Mouse (Mus musculus) left cerebral cortex, adult 9 months (tissue): Measurements from ENCODE around the gene Evx2.

ENCODE experiments used
- DNase-seq, 2 experiments: peaks; one replicate each; pipeline ENCODE4 v3.0.0; 2022; ENCODE audit warnings: low spot score in 2 of 2

Evx2 gene

GRCm38 (mm10) chr2:74667191-74667841 is 8.0 kb upstream of the Evx2 start:
- DNase-seq = no peak

DNA sequence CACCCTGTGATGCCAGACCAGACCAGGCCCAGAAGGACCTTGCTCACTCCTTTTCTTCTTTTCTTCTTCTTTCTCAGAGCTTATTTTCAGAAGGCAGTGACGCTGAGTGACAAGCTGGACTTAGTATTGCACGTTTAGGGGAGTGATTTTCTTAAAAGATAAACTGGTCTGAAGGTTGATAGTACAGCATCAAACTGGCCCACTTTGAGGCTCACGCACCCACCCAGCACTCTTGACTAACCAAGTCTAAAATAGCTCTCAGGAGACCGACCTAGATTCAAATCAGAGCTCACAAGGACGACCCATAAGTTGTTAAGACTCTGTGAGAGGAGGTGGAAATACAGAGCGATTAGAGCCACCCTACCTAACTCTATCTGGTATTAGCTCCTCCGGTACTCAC is 7.1 kb upstream of the Evx2 start:
- DNase-seq = no peak

DNA sequence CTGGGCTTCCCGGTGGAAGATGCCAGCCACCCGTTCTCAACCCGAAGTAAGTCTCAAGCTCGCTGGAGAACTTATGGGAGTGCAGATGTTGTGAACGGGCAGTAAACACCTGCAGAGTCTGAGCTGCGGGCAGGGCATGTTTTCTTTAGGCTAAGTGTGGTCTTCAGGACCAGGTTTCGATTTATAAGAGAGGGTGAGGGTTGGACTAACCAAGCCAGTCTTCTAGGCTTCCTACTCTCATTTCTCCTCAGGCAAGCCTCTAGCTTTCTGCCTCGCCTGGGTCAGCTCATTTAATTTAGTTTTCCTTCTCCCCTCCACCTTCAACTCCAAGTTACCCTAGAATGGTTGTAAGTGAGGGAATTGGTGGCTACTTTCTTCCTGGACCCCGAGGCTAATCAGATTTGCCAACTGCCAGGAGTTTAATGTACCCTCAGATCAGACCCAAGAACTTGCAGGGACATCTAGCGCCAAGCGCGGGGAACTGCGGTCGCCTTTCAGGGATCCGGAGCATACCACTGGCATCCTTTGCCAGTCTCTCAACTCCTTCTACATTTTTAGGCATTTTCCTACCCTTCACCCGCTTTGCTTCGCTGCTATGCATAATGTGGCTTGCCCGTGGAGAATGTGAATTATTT is 4.1 kb upstream of the Evx2 start:
- peak in 1 of 2 experiments; percentile 65 for DNase-seq

DNA sequence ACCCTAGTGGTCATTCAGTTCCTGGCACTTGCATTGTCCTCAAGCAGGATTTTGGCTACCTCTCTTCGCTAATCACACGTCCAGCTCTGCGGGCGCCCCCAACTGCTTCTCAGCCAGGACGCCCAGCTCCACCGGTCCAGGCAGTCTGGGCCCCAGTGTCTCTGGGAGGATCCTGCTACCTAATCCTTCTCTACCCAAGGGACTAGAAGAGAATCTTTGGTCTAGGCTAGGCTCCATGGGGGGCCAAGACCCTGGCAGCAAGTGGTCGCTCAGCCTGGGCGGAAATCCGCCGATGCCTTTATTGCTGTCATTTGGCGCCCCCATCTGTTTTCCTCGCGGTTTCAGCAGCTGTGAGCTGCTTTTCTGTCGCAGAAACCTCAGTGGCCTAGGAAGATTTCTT is 2.3 kb upstream of the Evx2 start:
- peak in 1 of 2 experiments; percentile 28 for DNase-seq

DNA sequence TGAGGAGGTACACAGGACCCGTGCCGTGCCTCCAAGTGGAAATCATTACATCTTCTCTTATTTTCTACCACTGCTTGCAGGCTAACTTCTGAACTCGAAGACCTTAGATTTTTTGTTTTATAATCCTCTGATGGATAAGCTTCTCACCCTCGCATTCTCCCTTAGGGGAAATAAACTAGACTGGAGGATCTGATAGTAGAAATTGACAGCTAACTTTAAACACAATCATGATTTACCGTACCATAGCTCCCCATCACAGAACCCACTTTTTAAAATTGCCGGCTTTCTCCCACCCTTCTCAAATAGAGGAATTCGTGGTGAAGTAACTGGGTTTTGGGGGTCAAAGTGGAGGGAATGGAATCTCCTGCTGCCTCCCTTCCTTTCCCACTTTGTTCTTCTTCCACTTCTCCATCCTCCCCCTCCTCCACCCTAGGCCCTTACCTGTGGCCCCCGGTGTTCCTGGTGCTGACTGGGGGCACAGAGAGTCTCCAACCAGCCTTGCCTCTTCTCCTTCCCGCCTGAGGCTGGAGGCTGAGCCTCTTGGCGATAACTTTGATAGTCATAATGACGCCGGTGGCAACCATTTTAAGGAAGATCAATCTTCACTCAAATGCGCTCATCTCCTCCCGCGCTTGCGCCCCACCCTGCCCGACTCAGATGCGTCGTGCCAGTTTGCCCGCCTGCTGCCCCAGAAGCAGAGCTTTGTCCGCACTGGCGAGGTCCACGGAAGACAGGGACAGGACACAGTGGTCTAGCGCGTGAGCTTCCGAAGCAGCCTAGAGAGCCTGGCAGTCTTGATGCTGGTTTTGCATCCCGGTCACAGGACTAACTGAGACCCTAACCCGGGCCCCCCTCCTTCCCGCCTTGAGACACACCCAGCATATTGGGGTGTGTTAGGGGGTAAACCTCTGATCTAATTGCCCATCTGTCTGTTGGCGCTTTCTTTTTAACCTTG is 1.3 kb upstream of the Evx2 start:
- no peak for DNase-seq

- no peak for DNase-seq
Observed at GRCm38 (mm10) chr2:74658667-74659371, 538 bp downstream of the Evx2 start.

GRCm38 (mm10) chr2:74658024-74658666 is 1.2 kb downstream of the Evx2 start:
- DNase-seq = no peak

DNA sequence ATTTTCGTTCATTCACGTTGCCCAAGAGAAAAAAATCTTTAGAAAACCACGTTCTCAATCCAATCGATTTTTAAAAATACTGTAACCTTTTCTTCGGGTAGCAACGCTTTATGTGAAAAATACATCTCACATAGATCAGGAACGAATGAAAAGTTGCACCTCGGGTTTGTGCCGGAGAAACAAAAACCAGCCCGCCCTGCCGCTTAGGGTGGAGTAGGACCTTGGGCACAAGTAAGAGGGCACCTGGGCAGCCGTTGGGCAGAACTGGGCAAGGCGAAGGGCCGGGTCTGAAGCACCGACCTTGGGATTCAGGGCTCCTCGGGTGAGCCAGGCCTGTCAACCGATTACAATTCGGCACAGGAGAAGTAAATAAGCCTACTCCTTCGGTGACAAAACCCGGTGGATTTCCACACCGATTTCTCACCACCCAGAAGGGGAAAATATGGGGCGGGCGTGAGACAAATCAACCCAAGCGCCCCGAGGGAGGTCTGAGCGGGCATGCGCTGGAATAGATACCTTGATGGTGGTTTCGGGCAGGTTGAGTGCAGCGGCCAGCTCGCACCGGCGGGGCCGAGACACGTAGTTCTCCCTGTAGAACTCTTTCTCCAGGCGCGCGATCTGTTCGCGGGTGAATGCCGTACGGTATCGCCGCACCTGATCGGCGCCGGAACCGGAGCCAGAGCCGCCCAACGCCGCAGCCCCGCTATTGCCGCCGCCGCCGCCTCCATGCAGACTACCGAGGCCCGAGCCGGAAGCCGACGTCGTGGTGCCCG is 1.9 kb downstream of the Evx2 start:
- DNase-seq = no peak

DNA sequence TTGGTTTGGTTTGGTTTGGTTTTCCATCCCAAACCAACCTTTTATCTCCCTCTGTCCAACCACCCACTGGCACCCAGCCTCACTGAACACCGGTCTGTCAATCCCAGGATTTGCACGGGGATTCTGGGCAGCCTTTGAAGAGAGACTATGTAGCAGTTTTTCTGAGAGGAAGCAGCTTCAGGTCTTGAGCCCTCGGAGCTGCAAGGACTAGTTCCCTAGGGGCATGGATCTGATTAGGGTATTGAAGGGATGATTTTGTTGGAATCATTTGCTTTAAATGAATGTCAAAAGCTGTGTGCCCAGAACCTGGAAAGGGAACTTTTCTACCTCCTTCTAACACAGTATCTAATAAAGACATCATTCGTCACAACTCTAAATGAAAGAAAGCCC is 2.7 kb downstream of the Evx2 start:
- no peak for DNase-seq

GRCm38 (mm10) chr2:74655821-74656631 is 3.3 kb downstream of the Evx2 start:
- no peak for DNase-seq

DNA sequence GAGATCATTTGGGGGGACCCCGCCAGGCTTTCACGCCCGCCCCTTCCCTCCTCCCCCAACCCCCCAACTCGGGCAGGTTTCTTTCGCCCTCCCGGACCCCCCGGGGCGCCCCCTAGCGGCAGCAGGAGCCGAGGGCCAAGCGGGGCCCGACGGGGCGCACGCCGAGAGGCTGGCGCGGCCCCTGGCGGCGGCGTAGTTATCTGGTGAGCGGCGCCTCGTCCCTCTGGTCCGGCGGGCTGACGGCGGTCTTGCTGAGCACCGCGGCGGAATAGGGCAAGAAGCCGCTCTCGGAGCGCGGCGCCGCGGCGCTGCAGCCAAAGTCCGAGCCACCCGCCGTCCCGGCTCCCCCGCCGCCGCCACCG is 4.0 kb downstream of the Evx2 start:
- no peak for DNase-seq

DNA sequence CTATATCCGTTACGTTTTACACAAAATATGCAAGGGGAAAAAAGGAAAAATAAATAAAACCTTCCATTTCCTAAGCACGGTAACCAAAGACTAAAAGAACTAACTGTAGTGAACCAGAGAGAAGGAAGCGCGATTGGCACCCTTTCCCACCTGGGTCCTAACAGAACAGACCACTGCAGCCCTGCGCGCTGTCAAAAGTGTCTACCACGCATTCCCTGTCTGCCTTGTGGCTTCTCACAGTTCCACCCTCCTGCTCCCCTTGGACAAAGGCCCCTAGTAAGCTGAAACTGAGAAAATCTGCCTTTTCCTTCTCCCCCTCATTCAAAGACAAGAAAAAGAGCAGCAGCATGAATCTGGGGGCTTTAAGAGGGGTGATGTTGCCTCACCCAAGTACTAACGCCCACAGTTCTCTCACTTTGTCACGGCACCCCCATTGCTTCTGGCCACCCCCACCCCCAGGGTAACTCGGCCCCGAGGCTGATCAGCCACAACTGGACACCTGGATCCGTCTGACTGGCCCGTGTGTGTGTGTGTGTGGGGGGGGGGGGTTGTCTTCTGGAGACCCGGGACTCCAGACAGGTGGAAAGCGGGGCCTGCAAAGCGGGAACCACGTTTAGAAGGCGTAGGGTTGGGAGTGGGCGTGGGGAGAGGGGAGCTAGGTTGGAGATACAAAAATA is 4.5 kb downstream of the Evx2 start:
- no peak for DNase-seq

- DNase-seq = no peak
Observed at GRCm38 (mm10) chr2:74653781-74654535, 5.4 kb downstream of the Evx2 start.

DNA sequence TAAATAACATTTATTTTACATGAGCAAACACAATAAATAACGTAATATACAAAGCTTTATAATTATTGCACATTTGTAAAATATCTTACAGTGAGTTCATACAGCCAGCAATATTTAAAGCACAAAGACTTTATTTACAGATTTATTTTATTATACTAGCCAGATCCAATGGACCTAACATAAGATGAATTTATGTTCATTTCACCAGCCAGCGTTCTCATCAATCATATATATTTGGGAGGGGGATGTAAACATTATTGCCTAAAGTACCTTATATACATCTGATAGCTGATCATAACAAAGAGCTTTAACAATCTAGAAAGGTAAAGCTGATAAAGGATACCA is 6.4 kb downstream of the Evx2 start:
- no peak for DNase-seq

- DNase-seq = no peak
Observed at GRCm38 (mm10) chr2:74647082-74647864, 12.1 kb downstream of the Evx2 start.

DNA sequence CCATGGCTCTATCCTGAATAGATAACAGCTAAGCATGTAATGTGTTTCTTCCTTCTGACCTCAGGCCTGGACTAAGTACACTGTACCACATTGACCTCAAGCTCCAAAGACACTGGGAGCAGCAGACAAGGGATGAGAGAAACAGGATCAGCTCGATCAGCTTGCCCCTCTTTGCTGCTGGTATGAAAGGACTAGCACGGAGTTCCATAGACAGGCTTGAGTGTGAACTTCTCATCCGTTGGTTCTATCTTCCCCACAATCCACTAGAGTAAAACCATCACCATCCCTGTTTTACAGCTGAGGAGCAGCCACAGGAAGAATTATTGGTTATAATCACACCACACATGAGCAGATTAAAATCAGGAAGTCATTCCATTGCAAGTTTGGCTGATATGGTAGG is 13.7 kb downstream of the Evx2 start:
- DNase-seq = no peak

- no peak for DNase-seq
Observed at GRCm38 (mm10) chr2:74642431-74642830, 16.9 kb downstream of the Evx2 start.

DNA sequence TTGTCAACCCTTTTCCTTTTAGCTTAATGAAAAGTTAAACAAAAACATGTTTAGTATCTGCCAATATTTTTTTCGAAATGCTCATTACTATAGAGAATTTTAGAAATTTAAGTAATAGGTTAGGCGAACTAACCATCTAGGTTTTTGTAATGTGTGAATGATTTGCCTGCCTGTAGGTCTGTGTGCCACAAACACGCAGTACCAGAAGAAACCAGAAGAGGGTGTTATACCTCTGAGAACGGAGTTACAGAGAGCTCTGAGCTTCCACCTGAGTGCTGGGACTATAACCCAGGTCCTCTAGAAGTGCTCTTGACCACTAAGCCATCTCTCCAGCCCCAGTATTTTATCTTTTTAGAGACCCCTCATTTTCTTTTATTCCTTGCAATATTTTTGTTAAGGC is 23.9 kb downstream of the Evx2 start:
- no peak for DNase-seq
